Mouse (Mus musculus): Measurements from ENCODE around the gene Vmn2r19.
"Not testable (repeated sequence)": the region's sequence is repeated elsewhere in the genome, so short reads cannot be mapped to it uniquely, and the experiment has no call there.

Vmn2r19 gene

GRCm38 (mm10) chr6:123308033-123308432, at the start of gene Vmn2r19:
Gene Vmn2r19, plus strand, starts transcription at chr6:123308333.
- no peak for DNase-seq

DNA sequence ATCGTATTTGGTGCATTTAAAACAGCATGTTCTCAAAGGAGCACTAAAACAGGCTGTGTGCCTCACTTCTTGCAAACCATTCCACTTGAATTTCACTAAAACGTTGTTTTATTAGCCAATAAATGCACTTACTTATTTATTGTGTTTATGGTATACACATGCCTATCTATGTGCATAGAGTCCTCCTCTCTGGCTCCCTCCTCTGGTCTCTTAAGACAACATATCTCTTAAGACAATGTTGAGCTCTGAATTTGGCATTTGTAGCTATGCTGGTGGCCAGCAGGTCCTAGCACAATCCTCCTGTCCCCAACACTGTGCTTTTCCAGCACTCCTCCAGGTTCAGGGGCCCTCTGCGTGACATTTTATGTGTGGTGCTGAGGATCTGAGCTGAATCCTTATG, 49.2 kb upstream of the Vmn2r19 start:
- DNase-seq: no peak

DNA sequence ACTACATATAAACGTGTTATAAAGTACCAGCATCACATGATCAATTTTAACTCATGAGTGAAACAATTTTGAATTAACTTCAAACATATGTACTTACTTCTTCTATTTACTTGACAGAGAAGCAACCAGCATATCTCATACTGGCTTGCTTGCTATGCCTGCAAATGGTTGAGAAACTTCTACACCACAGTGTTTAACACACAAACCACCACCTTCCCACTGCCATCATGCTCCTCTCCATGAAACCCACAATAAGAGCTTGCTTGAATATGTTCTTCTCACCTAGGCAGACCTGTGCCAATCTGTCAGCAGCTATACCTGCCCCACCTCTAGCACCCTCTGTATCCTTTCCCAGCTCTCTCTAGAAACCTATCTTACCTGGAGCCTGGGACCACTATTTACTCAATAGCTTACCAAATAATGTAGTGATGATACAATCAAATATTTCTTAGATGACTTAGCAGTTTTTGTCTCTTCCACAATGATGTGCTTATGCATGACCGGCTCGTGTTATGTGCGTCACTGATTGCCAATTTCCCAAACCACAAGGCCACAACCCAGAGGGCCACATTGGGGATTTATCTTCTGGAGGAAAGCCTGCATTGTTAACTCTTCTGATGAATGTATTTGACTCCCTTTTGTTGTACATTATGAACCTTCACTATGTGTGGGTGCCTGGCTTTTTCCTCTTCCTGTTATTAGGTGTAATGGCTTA, 48.1 kb upstream of the Vmn2r19 start:
- no peak for DNase-seq

DNA sequence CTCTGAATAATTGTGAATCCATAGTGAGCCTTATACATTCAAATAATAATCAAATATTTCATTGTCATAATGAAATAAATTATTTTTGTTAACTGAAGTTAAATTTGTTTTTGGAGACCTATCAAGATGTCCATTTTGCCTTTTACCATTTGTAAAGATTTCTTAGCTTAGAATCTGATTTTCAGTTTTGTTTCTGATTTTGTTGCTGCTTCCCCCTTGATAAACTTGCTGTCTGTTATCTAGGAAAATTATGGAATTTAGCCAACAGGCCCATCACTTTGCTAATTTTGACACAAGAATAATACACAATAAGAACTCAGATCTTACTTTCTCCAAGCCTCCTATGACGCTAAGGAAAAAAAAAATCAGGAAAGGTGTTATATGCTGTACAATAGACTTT, 47.3 kb upstream of the Vmn2r19 start:
- no peak for DNase-seq

GRCm38 (mm10) chr6:123261555-123262161, 46.5 kb upstream of the Vmn2r19 start, which contains the start of gene Clec4d:
Gene Clec4d, plus strand, starts transcription at chr6:123262111.
- no peak for DNase-seq

GRCm38 (mm10) chr6:123264194-123264593, 43.9 kb upstream of the Vmn2r19 start:
- no peak for DNase-seq

GRCm38 (mm10) chr6:123265809-123266208, 42.3 kb upstream of the Vmn2r19 start:
- no peak for DNase-seq

DNA sequence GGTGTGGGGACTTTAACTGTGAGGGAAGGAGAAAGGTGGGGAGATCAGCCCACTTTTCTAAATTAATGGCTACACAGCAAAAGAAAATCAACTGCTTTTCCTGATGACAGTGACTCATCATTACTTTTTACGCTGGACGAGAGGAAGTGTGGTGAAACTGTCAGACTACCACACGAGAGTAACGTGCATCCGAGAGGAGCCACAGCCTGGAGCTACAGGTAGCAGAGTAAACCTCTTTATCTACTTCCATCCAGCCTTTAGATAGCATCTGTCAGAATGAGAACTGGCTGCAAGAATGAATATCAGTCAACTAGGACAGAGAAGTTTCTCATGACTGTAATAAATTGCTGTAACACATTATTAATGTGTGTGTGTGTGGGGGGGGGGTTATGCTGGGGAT, 41.2 kb upstream of the Vmn2r19 start:
- no peak for DNase-seq

GRCm38 (mm10) chr6:123279443-123279842, 28.7 kb upstream of the Vmn2r19 start:
- no peak for DNase-seq

GRCm38 (mm10) chr6:123286311-123286710, 21.8 kb upstream of the Vmn2r19 start:
- no peak for DNase-seq

- DNase-seq: no peak
These were observed 19.2 kb upstream of the Vmn2r19 start for GRCm38 (mm10) chr6:123288931-123289330.

DNA sequence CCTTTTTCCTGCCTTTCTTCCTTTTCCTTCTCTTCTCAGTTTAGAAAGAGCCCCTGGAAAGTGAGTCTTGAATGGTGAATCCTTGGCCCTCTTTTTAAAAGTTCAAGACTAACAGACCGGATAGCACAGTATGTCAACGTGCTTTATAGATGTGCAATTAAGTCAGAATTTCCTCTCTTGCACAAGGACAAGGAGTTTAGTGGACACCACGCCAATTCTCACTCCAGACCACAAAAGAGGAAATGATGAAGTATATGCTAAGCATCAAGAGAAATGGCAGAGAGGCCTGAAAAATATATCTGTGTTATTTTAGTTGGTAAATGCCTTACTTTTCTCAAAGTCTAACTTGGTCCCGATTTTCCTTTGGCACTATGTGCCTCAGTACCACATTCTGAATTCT, 18.4 kb upstream of the Vmn2r19 start, which contains the start of gene Clec4e:
Gene Clec4e, minus strand, starts transcription at position 118 of the 400 bp plus-strand sequence.
- DNase-seq: no peak

DNA sequence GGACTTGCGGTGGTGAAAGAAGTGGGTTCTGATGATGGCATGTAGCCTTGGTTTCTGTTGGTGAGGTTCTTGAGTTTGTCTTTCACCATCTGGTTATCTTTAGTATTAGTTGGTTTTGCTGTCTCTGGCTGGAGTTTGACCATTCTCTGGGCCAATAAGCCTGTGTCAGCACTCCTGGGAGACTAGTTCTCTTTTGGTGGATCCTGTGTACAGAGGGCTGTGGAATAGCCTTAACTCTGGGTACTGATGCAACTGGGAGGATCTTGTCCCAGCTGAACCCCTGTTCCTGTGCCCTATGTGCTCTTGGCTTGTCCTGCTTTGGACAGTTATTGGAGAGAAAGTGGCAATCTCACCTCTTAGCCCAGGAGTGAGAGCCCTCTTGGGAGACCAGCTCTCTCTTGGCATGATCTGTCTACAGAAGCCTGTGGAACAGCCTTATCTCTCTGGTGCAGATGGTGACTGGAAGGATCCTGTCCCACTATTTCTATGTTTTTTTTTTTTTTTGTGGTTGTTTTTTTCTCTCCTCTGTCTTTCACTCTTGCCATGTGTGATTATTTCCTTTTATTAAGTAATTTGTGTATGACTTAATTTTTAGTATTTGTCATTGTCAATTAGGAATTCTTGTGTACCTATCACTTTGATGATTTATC, 15.3 kb upstream of the Vmn2r19 start:
- no peak for DNase-seq

- not testable (repeated sequence) for DNase-seq
These were observed 14.6 kb upstream of the Vmn2r19 start for GRCm38 (mm10) chr6:123293509-123293908.

- no peak for DNase-seq
These were observed 11.4 kb upstream of the Vmn2r19 start for GRCm38 (mm10) chr6:123296687-123297086.

- DNase-seq: not testable (repeated sequence)
These were observed 1.8 kb upstream of the Vmn2r19 start for GRCm38 (mm10) chr6:123306315-123306714.

- no peak for DNase-seq
These were observed 24.4 kb downstream of the Vmn2r19 start for GRCm38 (mm10) chr6:123332503-123332902.

- no peak for DNase-seq
These were observed 32.0 kb downstream of the Vmn2r19 start for GRCm38 (mm10) chr6:123340093-123340492.

- no peak for DNase-seq
These were observed 38.0 kb downstream of the Vmn2r19 start for GRCm38 (mm10) chr6:123346141-123346540.

Measured in right cerebral cortex, postnatal 25 days (tissue).